Mouse (Mus musculus): ENCODE data around the gene Tek. TPM values are rescaled to one million over a fixed set of nuclear protein-coding genes. Genes with fewer than 3 reads are reported as not detected.

Tek gene
- 38.6 TPM for polyA plus RNA-seq (2014; fragmentation: Illumina TruSeq; extraction: RNeasy Lipid Tissue Mini Kit (QIAGEN cat#74804); ENCODE audit: low read depth, low replicate concordance)

GRCm38 (mm10) chr4:94738838-94739731, at the start of gene Tek:
Tek (plus strand) TSS chr4:94739289.

Other genes starting within 250 kb of the Tek start
- not detected for gene Gm10306, start 182.7 kb upstream of the Tek start, polyA plus RNA-seq (2014; fragmentation: Illumina TruSeq; extraction: RNeasy Lipid Tissue Mini Kit (QIAGEN cat#74804); ENCODE audit: low read depth, low replicate concordance)
- 3.5 TPM for gene Caap1, start 182.5 kb upstream of the Tek start, polyA plus RNA-seq (2014; fragmentation: Illumina TruSeq; extraction: RNeasy Lipid Tissue Mini Kit (QIAGEN cat#74804); ENCODE audit: low read depth, low replicate concordance)
- 49.1 TPM for gene Plaa, start 136.0 kb upstream of the Tek start, polyA plus RNA-seq (2014; fragmentation: Illumina TruSeq; extraction: RNeasy Lipid Tissue Mini Kit (QIAGEN cat#74804); ENCODE audit: low read depth, low replicate concordance)
- 6.9 TPM for gene Ift74, start 124.8 kb upstream of the Tek start, polyA plus RNA-seq (2014; fragmentation: Illumina TruSeq; extraction: RNeasy Lipid Tissue Mini Kit (QIAGEN cat#74804); ENCODE audit: low read depth, low replicate concordance)
- gene Lrrc19, start 89.1 kb upstream of the Tek start, polyA plus RNA-seq (2014; fragmentation: Illumina TruSeq; extraction: RNeasy Lipid Tissue Mini Kit (QIAGEN cat#74804); ENCODE audit: low read depth, low replicate concordance), result not detected
- not detected for gene Eqtn, start 189.6 kb downstream of the Tek start, polyA plus RNA-seq (2014; fragmentation: Illumina TruSeq; extraction: RNeasy Lipid Tissue Mini Kit (QIAGEN cat#74804); ENCODE audit: low read depth, low replicate concordance)
- 7.0 TPM for gene Mysm1, start 239.8 kb downstream of the Tek start, polyA plus RNA-seq (2014; fragmentation: Illumina TruSeq; extraction: RNeasy Lipid Tissue Mini Kit (QIAGEN cat#74804); ENCODE audit: low read depth, low replicate concordance)

Measured in heart, adult 10 weeks (tissue).